In genomic region chr6:138069921-138070320, GRCm38 (mm10) we compare ENCODE assay signal across 21 mouse cellular contexts. TPM values are rescaled to one million over a fixed set of nuclear protein-coding genes. Genes with fewer than 3 reads are reported as not detected.
A peak's percentile ranks its signal among the peaks of the same experiment; 100 is the strongest.
DNase-seq lines count a peak whose midpoint lies in the region.
"Had no signal": no experiment of that assay in that cellular context is flagged by ENCODE, and none has a peak within 500 bp of the region (broad histone marks: within the 10 kb centered on the region; RNA-seq: fewer than 3 reads in every experiment).

No protein-coding gene starts in this region.

- DNase-seq in cerebellum, postnatal 14 days, result peak; percentile 4 to 24
- no peak for DNase-seq in cerebellum, adult 11 months
- DNase-seq in layer of hippocampus, adult 8-10 months (ENCODE audit: low spot score in 2 of 2), result peak; percentile 9 to 24
- DNase-seq in layer of hippocampus, postnatal 10 days (ENCODE audit: low spot score in 2 of 2), result no peak
- DNase-seq in right cerebral cortex, postnatal 10 days (ENCODE audit: low spot score in 2 of 2), result peak; percentile 31 to 41
- no peak for DNase-seq in right cerebral cortex, postnatal 14 days
- no peak for DNase-seq in thymus, postnatal 36 days
- DNase-seq in lung, postnatal 25 days (ENCODE audit: low spot score), result no peak
- DNase-seq: adrenal gland, postnatal 25 days; cerebellum, adult 11-12 months; cerebellum, postnatal 36 days; embryo, embryonic 11 days; heart, postnatal 36 days; kidney, adult 11 months; kidney, postnatal 36 days; lung, postnatal 4 days; retina, postnatal 1 day; thymus, postnatal 14 days had no signal

RNA-seq across cellular contexts. Expression of gene Slc15a5, which starts 9.8 kb away (rescaled TPM):
- total RNA-seq in layer of hippocampus, adult 8-10 months (2022), result not detected
- not detected for total RNA-seq in layer of hippocampus, postnatal 10 days (2021)
- total RNA-seq: gastrocnemius, postnatal 4 days; heart, adult 8-10 months; heart, postnatal 36 days; megakaryocyte-erythroid progenitor cell, adult 5-6 weeks had no signal

Comparison
In these comparisons a context has a peak if more than half of its experiments do, and no peak if none do; other contexts are left out.
1. DNase-seq: peak in cerebellum, postnatal 14 days (2 of 2), layer of hippocampus, adult 8-10 months (2 of 2) and right cerebral cortex, postnatal 10 days (2 of 2); none in cerebellum, adult 11 months (single experiment), layer of hippocampus, postnatal 10 days (0 of 2), right cerebral cortex, postnatal 14 days (single experiment), thymus, postnatal 36 days (0 of 2) and lung, postnatal 25 days (single experiment).